Mouse (Mus musculus) liver, postnatal 0 days (tissue): Measurements from ENCODE around the gene Ccdc85c.

Experiments
- CTCF ChIP-seq: sonication (generic); IDR thresholded peaks from 2 replicates; pipeline ENCODE4 v1.5.1; 2016; ENCODE audit warnings: antibody characterized with exemption, low read depth
- EP300 ChIP-seq: IDR thresholded peaks from 2 replicates; pipeline ENCODE4 v1.6.1; 2016; ENCODE audit warnings: antibody characterized with exemption, low read depth, mild to moderate bottlenecking

DNA sequence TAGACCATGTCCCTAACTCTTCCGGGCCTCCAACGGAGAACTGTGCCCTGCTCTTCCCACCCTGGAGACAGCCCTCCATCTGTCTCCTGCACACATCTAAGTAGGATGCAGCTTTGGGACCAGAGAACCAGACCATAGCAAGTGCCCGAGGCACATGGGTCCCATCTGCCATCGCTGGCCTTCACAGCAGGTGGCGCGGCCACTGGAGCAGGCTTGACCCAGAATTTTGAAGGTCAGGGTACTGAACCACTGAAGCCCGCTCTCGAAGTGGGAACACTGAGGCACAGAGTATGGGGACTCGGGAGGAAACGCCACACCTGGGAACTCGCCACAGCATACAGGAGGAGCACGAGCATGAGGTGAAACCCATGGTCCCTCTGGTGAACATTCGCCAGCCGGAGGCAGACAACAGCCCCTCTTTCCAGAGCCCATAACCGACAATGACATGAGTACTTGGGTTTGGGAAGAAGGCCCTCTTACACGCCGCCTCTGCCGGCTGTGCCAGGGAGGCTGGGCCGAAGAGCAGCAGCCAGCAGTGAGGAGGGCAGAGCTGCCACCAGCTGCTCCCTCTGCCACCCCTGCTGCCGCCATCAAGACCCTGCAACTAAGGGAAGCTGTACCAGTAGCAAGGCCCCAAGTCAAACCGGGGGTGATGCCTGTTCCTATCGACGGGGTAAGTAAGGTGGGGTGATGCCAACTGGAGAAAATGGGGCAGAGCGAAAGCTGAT, 15.7 kb downstream of the Ccdc85c start:
- TF ChIP-seq CTCF (no peak), EP300 (no peak)
